Mouse (Mus musculus): ENCODE measurements around the gene Zfp276.
"Not testable (repeated sequence)": the region's sequence is repeated elsewhere in the genome, so short reads cannot be mapped to it uniquely, and the experiment has no call there.

The Zfp276 gene

GRCm38 (mm10) chr8:123244382-123244781, 9.6 kb upstream of the Zfp276 start:
- no peak for DNase-seq (ENCODE audit: low read depth, low spot score)

- DNase-seq (ENCODE audit: low read depth, low spot score), result no peak
Observed at GRCm38 (mm10) chr8:123245543-123245942, 8.5 kb upstream of the Zfp276 start.

- DNase-seq (ENCODE audit: low read depth, low spot score), result no peak
Observed at GRCm38 (mm10) chr8:123247748-123248147, 6.2 kb upstream of the Zfp276 start.

DNA sequence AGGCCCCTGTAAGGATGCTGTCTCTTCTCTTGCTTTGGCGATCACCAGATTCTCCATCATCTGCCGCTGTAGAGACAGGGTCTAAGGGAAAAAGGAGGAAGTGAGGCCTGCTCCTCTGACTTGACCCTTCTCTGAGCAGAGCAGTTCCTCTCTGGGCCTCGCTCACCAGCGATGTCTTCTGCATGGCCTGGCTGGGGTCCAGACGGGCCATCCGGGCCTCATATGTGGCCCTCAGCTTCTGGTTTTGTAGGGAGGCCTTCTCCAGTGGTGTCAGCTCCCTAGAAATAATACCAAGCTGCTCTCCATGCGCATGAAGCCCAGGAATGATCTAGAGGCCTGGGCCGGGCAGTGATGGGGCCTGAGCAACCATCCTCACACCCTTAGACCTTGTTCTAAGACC, 5.4 kb upstream of the Zfp276 start:
- no peak for DNase-seq (ENCODE audit: low read depth, low spot score)

DNA sequence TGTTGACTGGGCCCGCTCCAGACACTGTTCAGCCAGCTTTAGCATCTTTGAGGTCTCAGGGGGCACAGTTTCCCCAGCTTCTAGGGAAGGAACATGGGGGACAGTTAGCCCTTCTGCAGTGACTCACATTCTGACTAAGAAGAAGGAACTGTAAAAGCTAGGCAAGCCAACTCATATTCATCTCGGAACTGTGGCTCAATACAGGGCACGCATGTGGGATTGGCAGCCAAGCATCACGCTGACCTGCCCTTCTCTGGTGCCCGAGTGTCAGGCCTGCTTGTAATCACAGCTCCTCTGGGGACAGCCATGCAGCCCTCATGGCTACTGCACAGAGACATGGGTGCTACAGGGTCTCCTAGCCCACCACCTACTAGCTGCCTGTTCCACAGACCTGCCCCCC, 3.1 kb upstream of the Zfp276 start:
- DNase-seq (ENCODE audit: low read depth, low spot score), result no peak

- no peak for DNase-seq (ENCODE audit: low read depth, low spot score)
Observed at GRCm38 (mm10) chr8:123252925-123253324, 1.1 kb upstream of the Zfp276 start.

DNA sequence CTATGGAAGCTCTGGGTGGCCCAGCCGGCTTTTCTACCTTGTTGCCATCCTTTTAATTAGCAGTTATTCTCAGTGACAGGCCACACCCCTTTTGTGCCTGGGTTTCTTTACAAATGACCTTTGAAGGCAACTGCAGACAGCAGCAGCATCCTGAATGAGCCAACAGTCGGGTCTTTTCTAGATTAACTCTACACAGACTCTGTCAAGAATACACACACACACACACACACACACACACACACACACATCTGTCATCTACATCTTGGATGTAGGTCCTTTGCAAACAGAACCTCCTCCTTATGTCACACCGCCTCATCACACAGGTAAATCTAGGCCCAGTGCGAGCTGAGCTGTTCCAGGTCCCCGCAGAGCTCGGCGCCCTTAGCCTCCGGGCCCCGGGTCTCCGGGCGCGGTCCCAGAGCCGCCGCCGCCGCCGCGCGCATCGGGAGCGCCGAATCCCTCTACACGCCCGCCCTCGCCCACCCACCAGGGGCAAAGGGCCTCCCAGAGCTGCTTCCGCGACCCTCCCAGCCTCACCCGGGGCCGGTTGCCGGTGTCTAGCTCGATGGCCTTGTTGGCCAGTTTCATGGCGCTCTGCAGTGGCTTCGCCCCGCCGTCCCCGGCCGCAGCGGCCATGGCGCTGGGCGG, 420 bp upstream of the Zfp276 start:
- DNase-seq (ENCODE audit: low read depth, low spot score), result no peak

GRCm38 (mm10) chr8:123255170-123255569, 1.2 kb downstream of the Zfp276 start:
- DNase-seq (ENCODE audit: low read depth, low spot score), result no peak

DNA sequence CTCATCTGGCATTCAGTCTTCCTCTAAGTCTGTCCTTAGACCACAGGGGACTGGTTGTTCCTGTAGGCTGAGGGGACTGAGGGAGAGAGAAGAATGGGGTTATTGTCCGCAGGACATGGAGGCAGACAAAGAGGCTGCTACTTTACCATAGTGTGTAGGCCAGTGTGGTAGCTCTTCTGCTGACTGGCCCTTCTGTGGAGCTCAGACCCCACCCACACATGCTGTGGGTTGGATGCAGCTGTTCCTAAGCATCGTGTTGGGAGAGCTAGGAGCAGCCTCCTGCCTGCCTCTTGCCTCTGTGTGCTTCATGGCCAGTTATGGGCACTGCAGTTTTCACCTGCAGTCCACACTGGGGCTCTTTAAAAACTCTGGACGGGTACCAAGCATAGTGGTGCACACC, 3.1 kb downstream of the Zfp276 start:
- no peak for DNase-seq (ENCODE audit: low read depth, low spot score)

GRCm38 (mm10) chr8:123257593-123257992, 3.6 kb downstream of the Zfp276 start:
- not testable (repeated sequence) for DNase-seq (ENCODE audit: low read depth, low spot score)

DNA sequence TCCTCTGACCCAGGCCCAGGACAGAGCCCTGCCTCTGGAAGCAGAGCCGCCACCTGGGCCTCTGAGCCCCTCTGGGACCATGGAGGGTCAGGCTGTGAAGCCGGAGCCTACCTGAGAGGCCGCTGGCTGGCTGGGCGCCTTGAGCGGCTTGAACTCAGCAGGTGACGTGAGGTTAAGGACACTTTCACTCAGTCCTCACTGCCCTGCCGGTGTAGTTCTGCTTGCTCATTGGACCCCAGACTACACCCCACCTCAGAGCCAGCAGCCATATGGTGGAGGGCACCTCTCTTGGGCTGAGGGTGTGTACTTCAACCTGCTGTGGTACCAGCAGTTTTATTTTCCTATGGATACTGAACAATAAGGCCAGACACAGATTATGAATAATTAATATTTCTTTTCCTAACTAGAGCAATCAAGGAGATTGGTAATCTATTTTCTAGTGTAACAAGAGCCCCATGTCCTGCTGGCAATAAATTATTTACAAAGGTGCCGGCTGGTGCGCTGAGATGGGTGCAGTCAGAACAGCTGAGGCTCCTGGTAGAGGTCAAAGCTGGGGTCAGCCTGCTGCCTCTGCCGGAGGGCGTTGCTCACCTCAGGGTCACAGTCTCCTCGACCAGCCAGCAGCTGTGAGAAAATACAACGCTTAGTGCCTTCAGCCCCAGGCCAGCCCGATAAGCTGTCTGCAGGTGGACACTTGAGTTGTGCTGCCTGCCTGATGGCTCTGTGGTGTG, 14.1 kb downstream of the Zfp276 start:
- no peak for DNase-seq (ENCODE audit: low read depth, low spot score)

GRCm38 (mm10) chr8:123271147-123271546, 17.2 kb downstream of the Zfp276 start:
- DNase-seq (ENCODE audit: low read depth, low spot score), result no peak

- DNase-seq (ENCODE audit: low read depth, low spot score), result no peak
Observed at GRCm38 (mm10) chr8:123271901-123272300, 17.9 kb downstream of the Zfp276 start.

DNA sequence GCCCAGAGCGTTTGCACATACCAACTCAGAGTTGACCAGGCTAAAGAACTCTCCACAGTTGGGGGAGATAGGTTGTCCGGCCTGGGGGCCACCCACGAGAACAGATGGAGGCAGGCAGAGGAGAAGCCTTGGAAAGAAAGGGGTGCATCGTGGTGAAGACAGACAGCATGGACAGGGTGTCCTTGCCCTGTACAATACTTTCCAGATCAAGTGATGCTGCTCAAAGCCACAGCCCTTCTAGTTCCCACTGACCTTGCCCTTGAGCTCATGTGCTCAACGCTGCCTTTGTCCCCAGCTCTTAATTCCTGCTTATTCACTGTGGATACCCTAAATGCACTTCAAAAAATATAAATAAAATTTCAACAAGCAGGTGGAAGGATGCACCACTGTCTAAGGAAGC, 20.5 kb downstream of the Zfp276 start:
- no peak for DNase-seq (ENCODE audit: low read depth, low spot score)

DNA sequence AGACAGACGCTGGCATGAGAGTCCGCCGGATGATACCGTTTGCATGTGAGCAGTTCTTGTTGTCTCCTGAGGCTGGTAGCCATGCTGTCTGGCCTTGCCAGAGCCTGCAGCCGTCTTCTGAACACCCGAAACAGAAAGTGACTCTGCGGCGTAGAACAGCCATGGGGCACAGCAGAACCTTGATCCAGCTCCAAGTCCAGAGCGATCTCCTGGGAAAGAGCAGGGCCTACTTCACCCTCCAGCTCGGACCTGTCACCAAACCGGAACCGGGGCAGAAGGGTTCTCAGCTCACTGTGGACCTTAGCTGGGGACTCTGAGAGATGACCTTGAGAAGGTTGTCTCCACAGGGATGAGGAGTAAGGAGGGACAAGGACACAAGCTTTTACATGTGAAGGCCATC, 21.1 kb downstream of the Zfp276 start:
- no peak for DNase-seq (ENCODE audit: low read depth, low spot score)

DNA sequence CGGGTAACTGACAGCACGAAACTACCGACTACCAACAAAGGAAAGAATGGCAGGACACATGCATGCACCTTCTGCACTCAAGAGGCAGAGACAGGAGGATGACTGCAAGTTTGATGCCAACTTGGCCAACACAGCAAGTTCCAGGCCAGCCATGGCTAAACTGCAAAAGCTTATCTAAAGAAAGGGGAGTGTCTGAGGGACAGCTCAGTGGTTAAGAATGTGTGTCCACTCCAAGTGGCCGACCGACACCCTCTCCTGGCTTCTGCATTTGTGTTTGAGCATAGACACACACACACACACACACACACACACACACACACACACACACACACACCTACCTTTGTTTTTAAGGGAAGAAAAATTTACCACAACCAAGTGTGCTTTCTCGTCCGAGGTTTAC, 24.4 kb downstream of the Zfp276 start:
- DNase-seq (ENCODE audit: low read depth, low spot score), result no peak

GRCm38 (mm10) chr8:123279828-123280227, 25.8 kb downstream of the Zfp276 start:
- DNase-seq (ENCODE audit: low read depth, low spot score), result no peak

DNA sequence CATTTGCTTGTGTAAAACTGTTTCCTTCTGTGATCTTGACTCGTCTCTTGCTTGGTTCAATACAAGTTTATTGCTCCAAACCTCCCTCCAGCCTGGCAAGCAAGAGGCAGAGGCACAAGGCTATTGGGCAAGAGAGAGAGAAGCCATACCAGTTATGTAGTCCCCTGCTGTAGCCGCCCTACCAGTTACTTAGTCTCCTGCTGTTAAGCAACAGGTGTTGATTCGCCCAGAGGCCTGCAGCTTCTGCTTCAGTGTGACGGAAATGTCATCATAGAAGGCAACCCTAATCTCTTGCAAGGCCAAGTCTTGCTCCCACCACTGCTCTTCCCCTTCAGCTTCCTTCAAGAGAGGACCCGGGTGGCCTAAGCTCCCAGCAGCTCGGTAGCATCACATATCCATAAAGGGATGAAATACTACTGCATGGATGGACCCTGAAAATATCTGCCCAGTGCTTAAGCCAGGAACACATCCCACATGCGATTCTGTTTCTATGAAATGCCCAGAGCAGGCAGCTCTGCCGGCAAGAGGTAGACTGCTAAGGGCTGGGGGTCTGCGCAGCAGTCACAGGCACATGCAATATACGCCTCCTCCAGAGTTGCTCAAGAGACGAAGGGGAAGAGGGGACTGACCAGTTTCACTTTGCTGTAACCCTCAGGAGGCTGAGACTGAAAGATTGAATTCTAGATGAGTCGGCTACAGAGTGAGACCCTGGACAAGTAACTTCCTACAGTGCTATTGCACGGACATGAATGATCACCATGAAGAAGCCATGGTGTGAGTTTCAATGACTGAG, 26.5 kb downstream of the Zfp276 start:
- no peak for DNase-seq (ENCODE audit: low read depth, low spot score)

- not testable (repeated sequence) for DNase-seq (ENCODE audit: low read depth, low spot score)
Observed at GRCm38 (mm10) chr8:123282994-123283393, 29.0 kb downstream of the Zfp276 start.

GRCm38 (mm10) chr8:123283991-123284390, 30.0 kb downstream of the Zfp276 start:
- no peak for DNase-seq (ENCODE audit: low read depth, low spot score)

DNA sequence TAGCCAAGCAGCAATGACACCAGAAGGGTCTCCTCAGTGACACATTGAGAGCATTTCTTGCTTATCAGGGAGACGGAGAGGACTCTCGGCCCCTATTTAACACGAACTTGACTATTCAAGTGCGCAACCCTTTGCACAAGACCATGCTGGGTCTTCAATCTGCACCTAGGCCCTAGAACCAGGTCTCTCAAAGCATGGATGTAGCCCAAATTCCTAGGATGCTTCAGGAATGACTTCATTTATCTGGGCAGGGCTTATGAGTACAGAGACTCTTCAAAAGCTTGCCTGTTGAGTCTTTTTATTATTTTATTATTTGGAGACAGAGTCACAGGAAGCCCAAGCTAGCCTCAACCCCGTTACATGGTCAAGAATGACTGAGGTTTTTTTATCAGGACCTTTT, 30.5 kb downstream of the Zfp276 start:
- DNase-seq (ENCODE audit: low read depth, low spot score), result no peak

- no peak for DNase-seq (ENCODE audit: low read depth, low spot score)
Observed at GRCm38 (mm10) chr8:123287362-123287761, 33.4 kb downstream of the Zfp276 start.

DNA sequence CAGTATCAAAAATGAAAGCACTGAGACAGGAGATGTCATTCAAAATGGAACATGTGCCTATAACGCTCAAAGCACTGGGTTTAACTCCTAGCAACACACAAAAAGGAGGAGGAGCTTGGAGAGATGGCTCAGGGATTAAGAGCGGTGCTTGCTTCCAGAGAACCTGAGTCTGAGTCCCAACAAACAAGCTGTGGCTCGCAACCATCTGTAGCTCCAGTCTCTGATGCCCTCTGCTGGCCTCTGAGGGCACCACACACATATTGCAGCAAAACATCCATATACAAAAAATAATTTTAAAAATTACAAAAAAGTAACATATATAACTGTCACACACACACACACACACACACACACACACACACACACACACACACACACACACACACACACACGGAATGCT, 36.2 kb downstream of the Zfp276 start:
- DNase-seq (ENCODE audit: low read depth, low spot score), result no peak
